Mouse (Mus musculus): Measurements from ENCODE around the gene Dmap1. TPM values are rescaled to one million over a fixed set of nuclear protein-coding genes. Genes with fewer than 3 reads are reported as not detected.

Dmap1 gene
- total RNA-seq, 2 experiments from 2014 or later: 37.6 to 42.2 TPM

- intact Hi-C loops (cut with DNase I): no loop called here
- peak in 1 of 2 experiments; percentile 57 for DNase-seq (ENCODE audit: extremely low spot score in 1 of 2, low spot score in 2 of 2)
These were observed 23.3 kb downstream of the Dmap1 start for GRCm38 (mm10) chr4:117658582-117659444.

- DNase-seq (ENCODE audit: extremely low spot score in 1 of 2, low spot score in 2 of 2): peak; percentile 42 to 46
- intact Hi-C loops (cut with DNase I): no loop called here
These were observed 24.4 kb downstream of the Dmap1 start for GRCm38 (mm10) chr4:117657646-117658045.

- intact Hi-C loops (cut with DNase I): no loop called here
- peak in 1 of 2 experiments; percentile 22 for DNase-seq (ENCODE audit: extremely low spot score in 1 of 2, low spot score in 2 of 2)
These were observed 25.1 kb downstream of the Dmap1 start for GRCm38 (mm10) chr4:117656961-117657360.

- intact Hi-C loops (cut with DNase I): no loop called here
These were observed 26.6 kb downstream of the Dmap1 start for GRCm38 (mm10) chr4:117655500-117655863.

GRCm38 (mm10) chr4:117654703-117655499 lies 27.2 kb downstream of the Dmap1 start:
- no peak for DNase-seq (ENCODE audit: extremely low spot score in 1 of 2, low spot score in 2 of 2)
- intact Hi-C loops (cut with DNase I): no loop called here

More at GRCm38 (mm10) chr4:117655500-117655863, 26.6 kb downstream of the Dmap1 start:
- no peak for DNase-seq (ENCODE audit: extremely low spot score in 1 of 2, low spot score in 2 of 2)

- peak in 1 of 2 experiments; percentile 20 for DNase-seq (ENCODE audit: extremely low spot score in 1 of 2, low spot score in 2 of 2)
- intact Hi-C loops (cut with DNase I): no loop called here
These were observed 27.9 kb downstream of the Dmap1 start for GRCm38 (mm10) chr4:117654016-117654702.

GRCm38 (mm10) chr4:117652727-117653126 lies 29.3 kb downstream of the Dmap1 start:
- intact Hi-C loops (cut with DNase I): no loop called here
- no peak for DNase-seq (ENCODE audit: extremely low spot score in 1 of 2, low spot score in 2 of 2)

- DNase-seq (ENCODE audit: extremely low spot score in 1 of 2, low spot score in 2 of 2): peak in 1 of 2 experiments; percentile 54
- intact Hi-C loops (cut with DNase I): no loop called here
These were observed 30.4 kb downstream of the Dmap1 start for GRCm38 (mm10) chr4:117651626-117652101.

- intact Hi-C loops (cut with DNase I): no loop called here
- no peak for DNase-seq (ENCODE audit: extremely low spot score in 1 of 2, low spot score in 2 of 2)
These were observed 34.9 kb downstream of the Dmap1 start for GRCm38 (mm10) chr4:117646926-117647755.

- intact Hi-C loops (cut with DNase I): no loop called here
- no peak for DNase-seq (ENCODE audit: extremely low spot score in 1 of 2, low spot score in 2 of 2)
These were observed 35.6 kb downstream of the Dmap1 start for GRCm38 (mm10) chr4:117646496-117646895.

- DNase-seq (ENCODE audit: extremely low spot score in 1 of 2, low spot score in 2 of 2): no peak
- intact Hi-C loops (cut with DNase I): no loop called here
These were observed 36.2 kb downstream of the Dmap1 start for GRCm38 (mm10) chr4:117645859-117646258.

GRCm38 (mm10) chr4:117645031-117645435 lies 37.0 kb downstream of the Dmap1 start:
- no peak for DNase-seq (ENCODE audit: extremely low spot score in 1 of 2, low spot score in 2 of 2)

GRCm38 (mm10) chr4:117641804-117642203 lies 40.3 kb downstream of the Dmap1 start:
- intact Hi-C loops (cut with DNase I): no loop called here
- no peak for DNase-seq (ENCODE audit: extremely low spot score in 1 of 2, low spot score in 2 of 2)

More at GRCm38 (mm10) chr4:117645031-117645435, 37.0 kb downstream of the Dmap1 start:
- intact Hi-C loops (cut with DNase I): no loop called here

- intact Hi-C loops (cut with DNase I): no loop called here
- DNase-seq (ENCODE audit: extremely low spot score in 1 of 2, low spot score in 2 of 2): no peak
These were observed 41.0 kb downstream of the Dmap1 start for GRCm38 (mm10) chr4:117640925-117641703.

GRCm38 (mm10) chr4:117636891-117637613 lies 45.0 kb downstream of the Dmap1 start:
- no peak for DNase-seq (ENCODE audit: extremely low spot score in 1 of 2, low spot score in 2 of 2)
- intact Hi-C loops (cut with DNase I): no loop called here

GRCm38 (mm10) chr4:117636152-117636551 lies 45.9 kb downstream of the Dmap1 start:
- intact Hi-C loops (cut with DNase I): no loop called here
- DNase-seq (ENCODE audit: extremely low spot score in 1 of 2, low spot score in 2 of 2): no peak

GRCm38 (mm10) chr4:117634642-117635041 lies 47.4 kb downstream of the Dmap1 start:
- DNase-seq (ENCODE audit: extremely low spot score in 1 of 2, low spot score in 2 of 2): no peak
- intact Hi-C loops (cut with DNase I): no loop called here
